Mouse (Mus musculus) neural tube, embryonic 14.5 days (tissue): ENCODE measurements around the gene Vezf1. TPM values are rescaled to one million over a fixed set of nuclear protein-coding genes. Genes with fewer than 3 reads are reported as not detected.

ENCODE experiments used
- polyA plus RNA-seq: library from polyadenylated mRNA; unstranded; fragments of >200 nt; fragmentation: Nextera tagmentation; extraction: Ambion mirVana; gene quantifications from 2 replicates; pipeline ENCODE4 v1.2.1, GENCODE M21; 2014

Vezf1 gene
- polyA plus RNA-seq, 1 experiment from 2014 or later: 50.2 TPM

Other genes with a start within 250 kb of the Vezf1 start
- gene Lpo, start 240.0 kb upstream of the Vezf1 start, polyA plus RNA-seq: 0.93 and 1.3 TPM in 2 replicates
- 10.4 and 11.1 TPM in 2 replicates for gene Mks1, start 215.1 kb upstream of the Vezf1 start, polyA plus RNA-seq
- 0.28 and 0.46 TPM in 2 replicates for gene Epx, start 192.7 kb upstream of the Vezf1 start, polyA plus RNA-seq
- gene Olfr462, start 176.0 kb upstream of the Vezf1 start, polyA plus RNA-seq: not detected in 2 replicates
- not detected in 2 replicates for gene Olfr463, start 170.9 kb upstream of the Vezf1 start, polyA plus RNA-seq
- 0.13 and 0.31 TPM in 2 replicates for gene Olfr464, start 147.3 kb upstream of the Vezf1 start, polyA plus RNA-seq
- gene Dynll2, start 80.7 kb upstream of the Vezf1 start, polyA plus RNA-seq: 30.5 and 37.9 TPM in 2 replicates
- gene Srsf1, start 20.9 kb upstream of the Vezf1 start, polyA plus RNA-seq: 235 and 280 TPM in 2 replicates
- gene Cuedc1, start 29.8 kb downstream of the Vezf1 start, polyA plus RNA-seq: 34.0 and 38.3 TPM in 2 replicates
- 63.7 and 67.9 TPM in 2 replicates for gene Mrps23, start 136.1 kb downstream of the Vezf1 start, polyA plus RNA-seq
- 0.23 and 0.52 TPM in 2 replicates for gene Ccdc182, start 225.8 kb downstream of the Vezf1 start, polyA plus RNA-seq